ENCODE assay signal across 16 mouse cellular contexts in genomic region chr4:53830016-53830415, GRCm38 (mm10). TPM values are rescaled to one million over a fixed set of nuclear protein-coding genes. Genes with fewer than 3 reads are reported as not detected.
"Had no signal": no experiment of that assay in that cellular context is flagged by ENCODE, and none has a peak within 500 bp of the region (broad histone marks: within the 10 kb centered on the region; RNA-seq: fewer than 3 reads in every experiment).

No protein-coding gene starts in this region.

- ATAC-seq: lung, postnatal 0 days; midbrain, embryonic 15.5 days had no signal

- H3K4me2 ChIP-seq: limb, embryonic 12.5 days; midbrain, embryonic 15.5 days; neural tube, embryonic 13.5 days had no signal

- H3K4me3 ChIP-seq: limb, embryonic 12.5 days; midbrain, embryonic 15.5 days; neural tube, embryonic 13.5 days had no signal

- DNase-seq: liver; lung, adult 2 months; retina, postnatal 1 day; right cerebral cortex, postnatal 25 days; thymus, postnatal 4 days had no signal

- H3K27me3 ChIP-seq: limb, embryonic 12.5 days; midbrain, embryonic 15.5 days; neural tube, embryonic 13.5 days had no signal

- H3K9me3 ChIP-seq: limb, embryonic 12.5 days; midbrain, embryonic 15.5 days; neural tube, embryonic 13.5 days had no signal

- H3K9ac ChIP-seq: limb, embryonic 12.5 days; liver, embryonic 14.5 days; midbrain, embryonic 15.5 days; neural tube, embryonic 13.5 days had no signal

- H3K27ac ChIP-seq: kidney, postnatal 0 days; limb, embryonic 12.5 days; liver, embryonic 14.5 days; midbrain, embryonic 15.5 days; neural tube, embryonic 13.5 days; stomach, postnatal 0 days had no signal

- H3K36me3 ChIP-seq: limb, embryonic 12.5 days; midbrain, embryonic 15.5 days; neural tube, embryonic 13.5 days had no signal

RNA-seq across cellular contexts. Expression of gene Tal2, which starts 50.5 kb away (rescaled TPM):
- total RNA-seq: megakaryocyte progenitor cell, adult 5-6 weeks; monocyte, adult 5-6 weeks had no signal
- polyA plus RNA-seq: intestine, embryonic 14.5 days; liver, embryonic 14.5 days; neural tube, embryonic 13.5 days; small intestine, adult 2 months had no signal
